Mouse (Mus musculus): ENCODE measurements around the gene Sox8.

Gene Sox8

GRCm38 (mm10) chr17:25555666-25556629 lies 14.5 kb downstream of the Sox8 start:
- no peak for DNase-seq (ENCODE audit: low read depth, low spot score)

GRCm38 (mm10) chr17:25555159-25555558 lies 15.3 kb downstream of the Sox8 start:
- DNase-seq (ENCODE audit: low read depth, low spot score), result no peak

- DNase-seq (ENCODE audit: low read depth, low spot score), result no peak
These were observed 19.2 kb downstream of the Sox8 start for GRCm38 (mm10) chr17:25551313-25551712.

GRCm38 (mm10) chr17:25550020-25550419 lies 20.5 kb downstream of the Sox8 start:
- no peak for DNase-seq (ENCODE audit: low read depth, low spot score)

- no peak for DNase-seq (ENCODE audit: low read depth, low spot score)
These were observed 23.5 kb downstream of the Sox8 start for GRCm38 (mm10) chr17:25547026-25547425.

- DNase-seq (ENCODE audit: low read depth, low spot score), result no peak
These were observed 28.7 kb downstream of the Sox8 start for GRCm38 (mm10) chr17:25541768-25542167.

GRCm38 (mm10) chr17:25540731-25541130 lies 29.8 kb downstream of the Sox8 start:
- no peak for DNase-seq (ENCODE audit: low read depth, low spot score)

- DNase-seq (ENCODE audit: low read depth, low spot score), result no peak
These were observed 31.3 kb downstream of the Sox8 start for GRCm38 (mm10) chr17:25538945-25539875.

- DNase-seq (ENCODE audit: low read depth, low spot score), result no peak
These were observed 40.0 kb downstream of the Sox8 start for GRCm38 (mm10) chr17:25530357-25531022.

- no peak for DNase-seq (ENCODE audit: low read depth, low spot score)
These were observed 48.4 kb downstream of the Sox8 start for GRCm38 (mm10) chr17:25522080-25522479.

GRCm38 (mm10) chr17:25520492-25520891 lies 50.0 kb downstream of the Sox8 start:
- DNase-seq (ENCODE audit: low read depth, low spot score), result no peak

GRCm38 (mm10) chr17:25519511-25519910 lies 51.0 kb downstream of the Sox8 start:
- DNase-seq (ENCODE audit: low read depth, low spot score), result no peak

- DNase-seq (ENCODE audit: low read depth, low spot score), result no peak
These were observed 52.3 kb downstream of the Sox8 start for GRCm38 (mm10) chr17:25518144-25518543.

- no peak for DNase-seq (ENCODE audit: low read depth, low spot score)
These were observed 54.2 kb downstream of the Sox8 start for GRCm38 (mm10) chr17:25516315-25516714.

All from CD4-positive, CD25-positive, alpha-beta regulatory T cell, adult 2 months (primary cell).